Mouse (Mus musculus) WW6 (cell line): Measurements from ENCODE around the gene Fam89a.

Experiments used
- DNase-seq: peaks from one replicate; pipeline ENCODE4 v3.0.0-alpha.2; 2013; ENCODE audit warnings: low read depth, low spot score

Fam89a gene

GRCm38 (mm10) chr8:124754101-124754791, 2.6 kb upstream of the Fam89a start:
- DNase-seq = no peak

DNA sequence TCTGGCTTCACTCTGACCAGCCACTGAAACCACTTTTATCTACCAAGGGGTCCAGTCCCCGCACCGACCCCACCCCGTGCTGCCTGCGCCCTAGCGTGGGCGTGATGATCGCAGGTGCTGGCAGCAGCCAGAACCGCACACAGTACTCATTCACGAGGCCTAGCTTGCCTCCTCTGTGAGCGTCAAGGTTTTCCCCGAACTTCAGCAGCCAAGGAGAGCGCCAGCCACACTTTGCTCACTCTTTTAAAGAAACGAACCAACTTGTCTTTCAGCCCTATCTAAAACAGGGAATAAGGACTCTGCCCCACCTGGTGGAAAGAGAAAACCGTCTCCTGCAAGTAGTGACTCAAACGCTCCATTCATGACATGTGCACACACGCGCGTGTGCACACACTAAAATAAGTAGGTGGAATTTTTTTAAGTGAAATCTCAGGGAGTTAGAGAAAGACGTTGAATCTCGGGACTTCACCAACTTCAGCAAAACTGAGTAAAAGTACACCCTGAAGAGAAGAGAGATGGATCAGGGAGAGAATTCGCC, 762 bp upstream of the Fam89a start:
- no peak for DNase-seq

DNA sequence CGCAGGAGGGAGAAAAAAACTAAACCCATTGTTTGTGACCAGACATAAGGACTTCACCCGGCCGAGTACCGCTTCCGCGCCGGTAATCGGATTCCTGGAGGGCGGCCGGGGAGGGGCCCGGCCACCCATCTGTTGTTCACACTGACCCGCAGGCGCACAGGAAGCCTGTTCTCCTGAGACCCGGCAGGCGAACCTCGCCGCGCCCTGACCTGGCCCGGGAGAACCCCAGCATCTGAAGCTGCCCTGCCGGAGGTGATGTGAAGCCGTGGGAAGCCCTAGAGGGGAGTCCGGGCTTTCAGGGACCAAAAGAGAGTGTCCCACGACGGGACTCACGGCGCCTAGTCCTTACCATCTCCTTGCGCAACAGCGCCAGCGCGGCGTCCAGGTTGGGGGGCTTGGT, 441 bp downstream of the Fam89a start:
- no peak for DNase-seq

DNA sequence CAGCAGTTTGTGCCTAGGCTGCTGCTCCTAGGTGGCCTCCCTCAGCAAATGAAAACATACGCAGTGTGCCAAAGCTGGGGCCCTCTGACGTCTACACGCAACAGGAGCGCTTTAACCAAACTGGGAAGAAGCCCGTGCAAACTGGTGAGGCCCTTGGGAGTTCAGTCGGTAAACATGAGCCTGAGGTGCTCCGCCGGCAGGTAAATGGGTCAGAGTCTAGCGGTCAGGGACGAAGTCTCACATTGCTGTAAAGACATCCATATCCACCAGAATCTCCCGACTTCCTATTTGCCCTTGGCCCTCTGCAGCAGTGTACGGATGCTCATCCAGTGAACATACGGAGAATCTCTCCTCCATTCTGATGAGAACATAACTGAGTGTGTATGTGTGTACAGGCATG, 5.0 kb downstream of the Fam89a start:
- DNase-seq = no peak

- DNase-seq = no peak
Measured at GRCm38 (mm10) chr8:124739268-124739667, 12.4 kb downstream of the Fam89a start.

DNA sequence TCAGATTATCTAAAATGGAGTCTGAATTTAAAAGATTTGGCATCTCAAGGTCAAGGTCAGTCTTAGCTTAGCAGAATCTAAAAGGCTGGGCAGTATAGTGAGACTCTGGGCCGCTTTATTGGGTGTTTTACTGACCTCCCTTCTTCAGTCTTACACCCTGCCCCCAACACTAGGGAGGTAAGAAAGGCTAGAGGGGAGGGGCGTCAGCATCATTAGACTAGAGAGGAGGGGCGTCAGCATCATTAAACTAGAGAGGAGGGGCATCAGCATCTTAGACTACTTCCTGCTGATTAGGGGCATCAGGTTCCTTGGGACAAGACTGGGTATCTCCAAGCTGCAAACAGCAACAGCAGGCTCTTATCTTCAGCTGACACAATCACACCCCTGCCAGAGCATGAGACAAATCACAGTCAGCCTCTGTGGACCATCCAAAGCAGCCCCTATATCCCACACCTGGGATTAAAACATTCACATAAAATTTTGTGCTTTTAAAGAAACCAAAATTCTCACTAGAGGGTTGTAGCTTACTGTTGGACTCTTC, 16.2 kb downstream of the Fam89a start:
- no peak for DNase-seq

DNA sequence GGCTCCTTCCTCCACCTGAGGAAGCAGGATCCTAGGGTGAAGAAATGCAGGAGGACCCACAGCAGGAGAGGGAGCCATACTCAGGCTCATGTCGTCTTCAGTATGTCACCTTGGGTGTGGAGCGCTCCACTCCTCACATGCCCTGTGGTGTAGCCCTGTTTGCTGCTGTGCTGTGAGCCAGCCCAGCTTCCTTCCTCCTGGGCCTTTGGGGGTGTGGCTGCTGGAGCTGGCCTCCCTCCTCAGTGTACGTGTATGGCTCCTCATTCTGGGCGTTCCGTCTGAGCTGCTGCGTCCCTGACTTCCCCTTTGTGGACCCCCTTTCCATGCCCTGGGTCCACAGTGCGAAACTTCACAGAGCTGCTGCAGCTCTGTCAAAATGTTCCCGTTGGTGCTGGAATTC, 18.8 kb downstream of the Fam89a start:
- no peak for DNase-seq

DNA sequence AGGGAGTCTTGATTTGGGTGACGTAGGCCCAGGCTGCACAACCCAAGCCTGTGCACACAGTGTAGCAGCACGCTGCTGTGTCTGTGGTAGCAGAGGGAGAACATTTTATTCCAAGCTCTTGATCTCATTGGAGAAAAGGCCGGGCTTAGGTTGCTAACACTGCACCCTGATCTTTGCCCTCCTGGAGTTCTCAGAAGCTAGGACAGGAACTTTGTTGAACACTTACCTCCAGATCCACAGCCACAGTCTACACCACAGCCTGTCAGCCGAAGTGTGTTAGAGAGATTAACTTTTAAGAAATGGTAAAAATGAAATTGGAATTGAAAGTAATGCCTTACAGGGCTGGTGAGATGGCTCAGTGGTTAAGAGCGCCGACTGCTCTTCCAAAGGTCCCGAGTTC, 27.3 kb downstream of the Fam89a start:
- no peak for DNase-seq

- DNase-seq = peak; percentile 92
Measured at GRCm38 (mm10) chr8:124721862-124722515, 29.6 kb downstream of the Fam89a start, which contains the start of the genes Ttc13 and Arv1. TSS of gene Ttc13 (minus strand) at chr8:124721983. TSS of gene Arv1 (plus strand) at chr8:124722139.

DNA sequence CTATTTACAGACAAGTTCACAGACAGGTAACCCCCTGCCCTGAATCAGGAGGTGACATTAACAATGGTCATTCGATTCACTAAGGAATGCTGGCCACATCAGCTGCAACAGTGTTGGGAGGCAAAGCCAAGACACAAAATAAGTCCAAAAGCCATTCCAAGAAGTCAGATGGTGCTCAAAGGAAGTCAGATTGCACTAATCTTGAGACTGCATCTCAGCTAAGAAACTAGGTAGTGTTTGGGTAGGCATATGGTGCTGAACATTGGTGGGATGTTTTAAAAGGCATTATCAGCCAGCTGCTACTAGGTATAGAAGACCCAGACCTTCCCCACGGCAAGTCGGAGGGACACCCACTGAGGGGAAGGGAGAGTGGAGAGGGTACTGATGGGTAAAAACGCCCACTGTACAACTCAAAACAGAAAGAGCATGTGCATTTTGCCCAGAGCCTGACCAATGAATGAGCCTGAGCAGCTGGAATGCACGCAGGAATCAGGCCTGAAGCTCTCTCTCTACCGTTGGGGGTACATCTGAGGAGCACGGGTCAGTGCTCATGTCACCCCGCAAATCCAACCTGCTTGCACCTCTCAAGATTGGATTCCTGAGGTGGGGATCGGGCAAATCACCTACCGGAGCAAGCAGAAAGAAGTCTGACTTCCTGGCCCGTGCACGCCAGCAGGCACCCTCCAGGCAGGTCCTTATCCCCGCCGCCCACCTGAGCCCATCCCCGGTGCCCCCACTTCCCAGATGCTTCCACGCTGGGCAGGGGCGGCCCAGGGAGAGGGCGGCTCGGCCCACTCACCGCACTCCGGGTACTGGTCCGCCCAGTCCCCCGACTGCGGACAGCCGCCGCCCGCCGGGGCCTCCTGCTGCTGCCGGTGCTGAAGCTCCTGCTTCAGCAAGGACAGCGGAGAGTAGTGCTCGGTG, 30.4 kb downstream of the Fam89a start:
- no peak for DNase-seq

GRCm38 (mm10) chr8:124720133-124720532, 31.5 kb downstream of the Fam89a start:
- no peak for DNase-seq

- no peak for DNase-seq
Measured at GRCm38 (mm10) chr8:124715736-124716135, 35.9 kb downstream of the Fam89a start.

GRCm38 (mm10) chr8:124713207-124713606, 38.4 kb downstream of the Fam89a start:
- DNase-seq = no peak

DNA sequence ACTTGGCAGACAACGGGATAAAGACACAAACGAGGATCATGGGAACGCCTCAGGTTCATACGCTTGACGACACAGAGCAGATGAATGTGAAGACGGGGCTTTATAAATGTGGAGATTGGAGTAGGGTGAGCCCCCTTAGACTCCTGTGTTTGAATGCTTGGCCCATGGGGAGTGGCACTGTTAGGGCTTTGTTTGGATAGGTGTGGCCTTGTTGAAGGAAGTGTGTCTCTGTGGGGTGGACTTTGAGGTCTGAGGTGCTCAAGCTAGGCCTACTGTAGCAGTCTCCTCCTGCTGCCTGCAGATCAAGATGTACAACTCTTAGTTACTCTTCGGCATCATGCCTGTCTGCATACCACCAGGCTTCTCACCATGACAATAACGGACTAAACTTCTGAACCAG, 45.8 kb downstream of the Fam89a start:
- no peak for DNase-seq

- no peak for DNase-seq
Measured at GRCm38 (mm10) chr8:124704376-124704775, 47.3 kb downstream of the Fam89a start.

GRCm38 (mm10) chr8:124703526-124703925, 48.1 kb downstream of the Fam89a start:
- no peak for DNase-seq

DNA sequence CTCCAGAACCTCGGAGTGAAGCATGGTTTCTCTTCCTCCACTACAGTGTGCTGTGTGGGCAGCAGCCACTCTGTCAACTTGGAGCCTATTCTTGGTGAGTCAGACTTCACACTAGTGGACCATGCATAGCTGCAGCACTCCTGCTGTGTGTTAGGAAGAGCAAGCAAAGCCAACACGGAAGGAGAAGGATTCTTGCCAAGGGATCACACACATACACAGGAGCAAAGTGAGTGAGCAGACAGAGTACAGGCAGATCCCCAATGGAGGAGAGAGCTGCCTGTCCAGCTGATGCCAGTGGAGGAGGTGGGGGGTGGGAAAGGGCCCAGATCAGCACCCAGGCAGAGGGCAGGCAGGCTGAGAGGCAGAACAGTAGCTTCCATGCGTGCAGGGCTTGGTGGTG, 49.4 kb downstream of the Fam89a start:
- DNase-seq = no peak

GRCm38 (mm10) chr8:124701023-124701422, 50.6 kb downstream of the Fam89a start:
- DNase-seq = no peak

GRCm38 (mm10) chr8:124700271-124700670, 51.4 kb downstream of the Fam89a start:
- DNase-seq = no peak

GRCm38 (mm10) chr8:124695424-124696100, 56.1 kb downstream of the Fam89a start:
- no peak for DNase-seq

DNA sequence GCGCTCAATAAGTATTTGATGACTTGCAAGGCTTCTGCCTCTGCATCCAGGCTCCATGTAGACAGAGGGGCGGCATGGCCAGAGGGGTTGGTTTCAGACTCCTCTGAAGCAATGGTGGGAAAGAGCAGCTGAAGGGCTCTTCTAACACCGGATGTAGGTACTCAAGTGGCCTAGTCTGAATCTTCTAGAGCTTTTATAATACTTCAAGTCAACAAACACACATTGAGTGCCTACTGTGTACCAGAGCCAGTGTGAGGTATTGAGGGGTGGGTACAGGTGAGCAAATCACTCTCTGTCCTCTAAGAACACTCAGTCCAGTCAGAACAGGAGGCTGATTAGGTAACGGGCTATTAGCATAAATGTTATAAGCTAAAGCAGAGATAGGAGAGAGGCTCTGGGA, 59.9 kb downstream of the Fam89a start:
- DNase-seq = no peak
